Mouse (Mus musculus) liver, embryonic 14.5 days (tissue): ENCODE data around the gene Ank2.
"Not testable (repeated sequence)": the region's sequence is repeated elsewhere in the genome, so short reads cannot be mapped to it uniquely, and the experiment has no call there.

Source experiments
- CTCF ChIP-seq: IDR thresholded peaks from 2 replicates; pipeline ENCODE4 v1.5.1; 2016; ENCODE audit warnings: antibody characterized with exemption, low read depth, control low read depth
- EP300 ChIP-seq: IDR thresholded peaks from 2 replicates; pipeline ENCODE4 v1.6.1; 2016; ENCODE audit warnings: antibody characterized with exemption, low read depth

DNA sequence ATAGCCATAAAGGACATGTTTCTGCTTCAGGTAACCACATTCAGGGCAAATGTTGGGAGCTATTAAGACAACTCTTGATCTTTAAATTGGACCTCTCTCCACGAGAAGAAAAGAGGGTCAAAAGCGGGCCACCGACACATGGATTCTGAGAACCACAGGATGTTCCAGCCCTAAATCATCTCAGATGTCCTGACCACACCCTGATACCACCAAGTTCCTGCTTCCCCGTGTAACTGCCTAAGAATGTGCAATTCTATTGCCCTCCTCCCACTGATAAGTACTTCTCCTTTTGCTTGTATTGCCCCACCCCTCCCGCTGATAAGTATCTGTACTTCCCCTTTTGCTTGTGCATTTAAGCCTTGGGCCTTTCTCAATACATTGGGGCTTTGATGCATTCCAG lies 18.8 kb downstream of the Ank2 start:
- TF ChIP-seq CTCF, EP300: not testable (repeated sequence)
